Mouse (Mus musculus): ENCODE results near the gene Fndc8. TPM values are rescaled to one million over a fixed set of nuclear protein-coding genes. Genes with fewer than 3 reads are reported as not detected.

Gene Fndc8
- polyA plus RNA-seq (2014; fragmentation: Illumina TruSeq; extraction: RNeasy Lipid Tissue Mini Kit (QIAGEN cat#74804); ENCODE audit: low read depth, low replicate concordance), result not detected

GRCm38 (mm10) chr11:82891936-82892335 lies at the start of gene Fndc8:
TSS of gene Fndc8 (plus strand) at chr11:82892124.

GRCm38 (mm10) chr11:82871031-82871446 lies 20.9 kb upstream of the Fndc8 start, which contains the start of gene Rffl:
TSS of gene Rffl (minus strand) at chr11:82871210.

GRCm38 (mm10) chr11:82890342-82890762 lies 1.6 kb upstream of the Fndc8 start, which contains the start of gene Rad51d:
TSS of gene Rad51d (minus strand) at chr11:82890614.

GRCm38 (mm10) chr11:82907651-82908607 lies 16.0 kb downstream of the Fndc8 start, which contains the start of gene Nle1:
TSS of gene Nle1 (minus strand) at chr11:82908411.

GRCm38 (mm10) chr11:82910250-82910649 lies 18.3 kb downstream of the Fndc8 start, which contains the start of gene Unc45b:
TSS of gene Unc45b (plus strand) at chr11:82910550.

Other genes with a start within 250 kb of the Fndc8 start
- 0.47 TPM for gene Cct6b, start 127.8 kb upstream of the Fndc8 start, polyA plus RNA-seq (2014; fragmentation: Illumina TruSeq; extraction: RNeasy Lipid Tissue Mini Kit (QIAGEN cat#74804); ENCODE audit: low read depth, low replicate concordance)
- 20.2 TPM for gene Zfp830, start 127.8 kb upstream of the Fndc8 start, polyA plus RNA-seq (2014; fragmentation: Illumina TruSeq; extraction: RNeasy Lipid Tissue Mini Kit (QIAGEN cat#74804); ENCODE audit: low read depth, low replicate concordance)
- 21.7 TPM for gene Lig3, start 111.0 kb upstream of the Fndc8 start, polyA plus RNA-seq (2014; fragmentation: Illumina TruSeq; extraction: RNeasy Lipid Tissue Mini Kit (QIAGEN cat#74804); ENCODE audit: low read depth, low replicate concordance)
- 41.4 TPM for gene Rffl, start 20.9 kb upstream of the Fndc8 start, polyA plus RNA-seq (2014; fragmentation: Illumina TruSeq; extraction: RNeasy Lipid Tissue Mini Kit (QIAGEN cat#74804); ENCODE audit: low read depth, low replicate concordance)
- 11.1 TPM for gene Rad51d, start 1.5 kb upstream of the Fndc8 start, polyA plus RNA-seq (2014; fragmentation: Illumina TruSeq; extraction: RNeasy Lipid Tissue Mini Kit (QIAGEN cat#74804); ENCODE audit: low read depth, low replicate concordance)
- gene Nle1, start 16.3 kb downstream of the Fndc8 start, polyA plus RNA-seq (2014; fragmentation: Illumina TruSeq; extraction: RNeasy Lipid Tissue Mini Kit (QIAGEN cat#74804); ENCODE audit: low read depth, low replicate concordance), result 5.7 TPM
- gene Unc45b, start 18.4 kb downstream of the Fndc8 start, polyA plus RNA-seq (2014; fragmentation: Illumina TruSeq; extraction: RNeasy Lipid Tissue Mini Kit (QIAGEN cat#74804); ENCODE audit: low read depth, low replicate concordance), result 0.50 TPM
- gene Slfn5, start 59.2 kb downstream of the Fndc8 start, polyA plus RNA-seq (2014; fragmentation: Illumina TruSeq; extraction: RNeasy Lipid Tissue Mini Kit (QIAGEN cat#74804); ENCODE audit: low read depth, low replicate concordance), result 16.6 TPM
- 35.1 TPM for gene Slfn9, start 99.7 kb downstream of the Fndc8 start, polyA plus RNA-seq (2014; fragmentation: Illumina TruSeq; extraction: RNeasy Lipid Tissue Mini Kit (QIAGEN cat#74804); ENCODE audit: low read depth, low replicate concordance)
- 6.0 TPM for gene Slfn8, start 128.7 kb downstream of the Fndc8 start, polyA plus RNA-seq (2014; fragmentation: Illumina TruSeq; extraction: RNeasy Lipid Tissue Mini Kit (QIAGEN cat#74804); ENCODE audit: low read depth, low replicate concordance)
- gene Slfn2, start 173.0 kb downstream of the Fndc8 start, polyA plus RNA-seq (2014; fragmentation: Illumina TruSeq; extraction: RNeasy Lipid Tissue Mini Kit (QIAGEN cat#74804); ENCODE audit: low read depth, low replicate concordance), result 14.7 TPM
- 1.9 TPM for gene Slfn1, start 224.7 kb downstream of the Fndc8 start, polyA plus RNA-seq (2014; fragmentation: Illumina TruSeq; extraction: RNeasy Lipid Tissue Mini Kit (QIAGEN cat#74804); ENCODE audit: low read depth, low replicate concordance)